Mouse (Mus musculus) myocyte (in vitro differentiated cells): ENCODE results near the gene Paf1.

ENCODE experiments used
- CEBPB ChIP-seq: IDR thresholded peaks from 2 replicates; pipeline ENCODE4 v1.6.1; 2011; ENCODE audit warnings: mild to moderate bottlenecking, moderate library complexity; ENCODE audit not compliant: poor library complexity, insufficient read depth, severe bottlenecking
- E2F4 ChIP-seq: IDR thresholded peaks from one replicate; pipeline ENCODE4 v1.6.1; 2011; ENCODE audit warnings: mild to moderate bottlenecking, control low read depth, moderate library complexity; ENCODE audit not compliant: insufficient read depth
- MAX ChIP-seq: IDR thresholded peaks from one replicate; pipeline ENCODE4 v1.6.1; 2011; ENCODE audit warnings: low read depth, mild to moderate bottlenecking, control low read depth
- MYOD1 ChIP-seq, 3 experiments: IDR thresholded peaks; one replicate each; pipeline ENCODE4 v1.6.1; 2011; ENCODE audit warnings: control low read depth in 2 of 3, low read depth in 2 of 3, mild to moderate bottlenecking in 2 of 3, moderate library complexity in 1 of 3; ENCODE audit not compliant: insufficient read length in 2 of 3, control insufficient read depth in 1 of 3
- MYOG ChIP-seq, 3 experiments: IDR thresholded peaks; one replicate each; pipeline ENCODE4 v1.6.1; 2011; ENCODE audit warnings: control low read depth in 2 of 3, low read depth in 2 of 3, mild to moderate bottlenecking in 2 of 3; ENCODE audit not compliant: insufficient read length in 2 of 3, control insufficient read depth in 1 of 3, insufficient read depth in 1 of 3
- POLR2A ChIP-seq: IDR thresholded peaks from one replicate; pipeline ENCODE4 v1.6.1; 2011; ENCODE audit warnings: low read depth, mild to moderate bottlenecking, control low read depth, moderate library complexity; ENCODE audit not compliant: insufficient read length
- POLR2AphosphoS2 ChIP-seq: IDR thresholded peaks from one replicate; pipeline ENCODE4 v1.6.1; 2011; ENCODE audit warnings: low read depth, control low read depth; ENCODE audit not compliant: insufficient read length
- REST ChIP-seq: IDR thresholded peaks from one replicate; pipeline ENCODE4 v1.6.1; 2011; ENCODE audit warnings: mild to moderate bottlenecking, control low read depth, moderate library complexity; ENCODE audit not compliant: insufficient read depth, insufficient read length
- SRF ChIP-seq: IDR thresholded peaks from one replicate; pipeline ENCODE4 v1.6.1; 2011; ENCODE audit warnings: low read depth; ENCODE audit not compliant: control insufficient read depth, insufficient read length
- TCF12 ChIP-seq: IDR thresholded peaks from one replicate; pipeline ENCODE4 v1.6.1; 2011; ENCODE audit warnings: mild to moderate bottlenecking, control low read depth; ENCODE audit not compliant: poor library complexity, insufficient read depth, severe bottlenecking
- TCF3 ChIP-seq: IDR thresholded peaks from one replicate; pipeline ENCODE4 v1.6.1; 2011; ENCODE audit warnings: low read depth, control low read depth; ENCODE audit not compliant: insufficient read length
- USF1 ChIP-seq: IDR thresholded peaks from one replicate; pipeline ENCODE4 v1.6.1; 2011; ENCODE audit warnings: low read depth, mild to moderate bottlenecking, control low read depth, moderate library complexity

DNA sequence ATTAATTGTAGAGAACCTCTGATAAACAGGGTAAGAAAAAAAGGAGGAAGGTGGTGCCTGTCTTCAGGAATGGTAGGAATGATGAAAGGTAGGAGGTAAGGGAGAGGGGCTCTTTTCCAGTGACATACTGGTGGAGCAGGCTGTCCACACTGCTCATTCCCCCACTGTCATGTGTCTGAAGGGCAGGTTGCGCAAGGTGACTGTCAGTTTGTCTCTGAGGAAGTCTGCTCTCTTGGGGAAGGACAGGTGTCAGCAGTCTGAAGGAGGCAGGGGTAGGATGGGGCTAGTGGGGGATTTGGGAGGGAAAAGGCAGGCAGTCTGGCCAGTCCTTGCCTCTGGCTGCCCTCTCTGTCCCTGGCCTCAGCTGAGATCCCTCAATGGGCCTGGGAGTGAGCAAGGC, 8.3 kb downstream of the Paf1 start:
- TF ChIP-seq POLR2A (no peak), MYOD1 (IDR thresholded peaks at IDR 0.05; ENCODE audit: control insufficient read depth in 1 of 3, insufficient read length in 2 of 3, low read depth in 2 of 3) (no peak), MAX (no peak), TCF3 (no peak), USF1 (no peak), POLR2AphosphoS2 (peak; percentile 12), REST (no peak), CEBPB (no peak), SRF (no peak), MYOG (IDR thresholded peaks at IDR 0.05; ENCODE audit: control insufficient read depth in 1 of 3, insufficient read depth in 1 of 3, insufficient read length in 2 of 3, low read depth in 2 of 3) (no peak), E2F4 (no peak), TCF12 (no peak)
